Mouse (Mus musculus) forebrain, postnatal 0 days (tissue): ENCODE results near the gene Trim21. TPM values are rescaled to one million over a fixed set of nuclear protein-coding genes. Genes with fewer than 3 reads are reported as not detected.

ENCODE experiments used
- ATAC-seq: fragments of 200-750 bp; cut with Nextera tagmentation; 2 replicates; pipeline ENCODE4 v1.8.0; 2017; ENCODE audit warnings: mild to moderate bottlenecking, moderate library complexity
- DNase-seq: peaks from one replicate; pipeline ENCODE4 v3.0.0-alpha.2; 2015
- H3K27ac ChIP-seq: fragments of 300-500 bp; sonication (generic); 2 replicates; pipeline ENCODE4 v1.5.1; 2014; ENCODE audit warnings: low read depth, mild to moderate bottlenecking, antibody characterized with exemption, low read length, moderate library complexity, mixed read lengths
- H3K27me3 ChIP-seq: fragments of 300-500 bp; sonication (generic); 2 replicates; pipeline ENCODE4 v1.6.1; 2014; ENCODE audit warnings: mild to moderate bottlenecking, low read length, mixed read lengths; ENCODE audit not compliant: insufficient read depth
- H3K36me3 ChIP-seq: fragments of 300-500 bp; sonication (generic); 2 replicates; pipeline ENCODE4 v1.6.1; 2014; ENCODE audit warnings: mild to moderate bottlenecking, moderate library complexity; ENCODE audit not compliant: insufficient read depth
- H3K4me1 ChIP-seq: fragments of 300-500 bp; sonication (generic); 2 replicates; pipeline ENCODE4 v1.6.1; 2014; ENCODE audit warnings: antibody characterized with exemption; ENCODE audit not compliant: insufficient read depth
- H3K4me2 ChIP-seq: fragments of 300-500 bp; sonication (generic); 2 replicates; pipeline ENCODE4 v1.6.1; 2014; ENCODE audit warnings: low read depth, mild to moderate bottlenecking, moderate library complexity
- H3K4me3 ChIP-seq: fragments of 300-500 bp; sonication (generic); 2 replicates; pipeline ENCODE4 v1.5.1; 2014; ENCODE audit warnings: low read depth, low read length, mixed read lengths
- H3K9ac ChIP-seq: fragments of 300-500 bp; sonication (generic); 2 replicates; pipeline ENCODE4 v1.6.1; 2014; ENCODE audit warnings: mild to moderate bottlenecking
- H3K9me3 ChIP-seq: fragments of 300-500 bp; sonication (generic); 2 replicates; pipeline ENCODE4 v1.6.1; 2016; ENCODE audit warnings: low read length
- CTCF ChIP-seq: sonication (generic); IDR thresholded peaks from 2 replicates; pipeline ENCODE4 v1.5.1; 2016; ENCODE audit warnings: antibody characterized with exemption, control low read depth, low read depth
- WGBS: fragments of 180-500 bp; shearing (Covaris S2); extraction: QIAGEN DNeasy Blood & Tissue Kit; methylation state at CpG from one replicate; pipeline ENCODE4 v1.1.7; 2014; 5-methylcytosine and 5-hydroxymethylcytosine counted together
- polyA plus RNA-seq: library from polyadenylated mRNA; unstranded; fragments of >200 nt; fragmentation: Nextera tagmentation; extraction: Ambion mirVana; gene quantifications from 2 replicates; pipeline ENCODE4 v1.2.1, GENCODE M21; 2015
- total RNA-seq: library from RNA; depleted of rRNA; stranded (reverse); fragments of >200 nt; gene quantifications from 2 replicates; pipeline ENCODE4 v1.2.3, GENCODE M21; 2014

Trim21 gene
- total and polyA plus RNA-seq, 2 experiments from 2014 or later, result 0.38 to 3.5 TPM

- Histone ChIP-seq H3K27me3 (no peaks in the 10 kb centered on the region), H3K4me2 (no peak overlapping the region), H3K36me3 (no peaks in the 10 kb centered on the region), H3K27ac (no peak overlapping the region), H3K4me1 (no peaks in the 10 kb centered on the region), H3K9me3 (no peaks in the 10 kb centered on the region), H3K9ac (no peak overlapping the region), H3K4me3 (no peak overlapping the region)
- DNase-seq, result no peak
- TF ChIP-seq CTCF, result no peak
- WGBS, result 93% methylated on average over 4 of the region's 4 CpGs
- no peak for ATAC-seq
Observed at GRCm38 (mm10) chr7:102566219-102566618, 933 bp upstream of the Trim21 start.

GRCm38 (mm10) chr7:102553279-102553678 lies 12.0 kb downstream of the Trim21 start:
- Histone ChIP-seq H3K9me3 (no peaks in the 10 kb centered on the region), H3K27ac (no peak overlapping the region), H3K36me3 (no peaks in the 10 kb centered on the region), H3K4me1 (no peaks in the 10 kb centered on the region), H3K27me3 (no peaks in the 10 kb centered on the region), H3K4me2 (no peak overlapping the region), H3K9ac (no peak overlapping the region), H3K4me3 (no peak overlapping the region)
- WGBS, result 79% methylated on average over 3 of the region's 3 CpGs
- no peak for ATAC-seq
- TF ChIP-seq CTCF, result no peak
- DNase-seq, result no peak

GRCm38 (mm10) chr7:102549570-102549969 lies 15.7 kb downstream of the Trim21 start, which contains the start of gene Olfr549:
Gene Olfr549 (plus strand): TSS chr7:102549870.
- no peaks in the 10 kb centered on the region for H3K9me3 ChIP-seq
- DNase-seq (no peak), ATAC-seq (no peak)
- no peak for TF ChIP-seq CTCF
- H3K4me3 ChIP-seq, result no peak within 1 kb of the TSS
- H3K27ac ChIP-seq, result no peak within 1 kb of the TSS
- no peak within 1 kb of the TSS for H3K4me2 ChIP-seq
- H3K27me3 ChIP-seq, result no peaks in the 10 kb centered on the region
- WGBS, result 93% methylated on average over 3 of the region's 3 CpGs
- H3K36me3 ChIP-seq, result no peaks in the 10 kb centered on the region
- H3K9ac ChIP-seq, result no peak within 1 kb of the TSS
- H3K4me1 ChIP-seq, result no peaks in the 10 kb centered on the region

GRCm38 (mm10) chr7:102541251-102541650 lies 24.0 kb downstream of the Trim21 start:
- Histone ChIP-seq H3K4me1 (no peaks in the 10 kb centered on the region), H3K36me3 (no peaks in the 10 kb centered on the region), H3K9me3 (no peaks in the 10 kb centered on the region), H3K9ac (no peak overlapping the region), H3K27ac (no peak overlapping the region), H3K4me2 (no peak overlapping the region), H3K27me3 (no peaks in the 10 kb centered on the region), H3K4me3 (no peak overlapping the region)
- no peak for TF ChIP-seq CTCF
- ATAC-seq (no peak), DNase-seq (no peak)
- 55% methylated on average over 3 of the region's 3 CpGs for WGBS

- Histone ChIP-seq H3K27me3 (no peaks in the 10 kb centered on the region), H3K9me3 (no peaks in the 10 kb centered on the region), H3K36me3 (no peaks in the 10 kb centered on the region), H3K9ac (no peak within 1 kb of the TSS), H3K27ac (no peak within 1 kb of the TSS), H3K4me2 (no peak within 1 kb of the TSS), H3K4me3 (no peak within 1 kb of the TSS), H3K4me1 (no peaks in the 10 kb centered on the region)
- DNase-seq (no peak), ATAC-seq (no peak)
- no peak for TF ChIP-seq CTCF
- 89% methylated on average over 2 of the region's 2 CpGs for WGBS
Observed at GRCm38 (mm10) chr7:102540596-102540995, 24.7 kb downstream of the Trim21 start, which contains the start of gene Olfr548-ps1. Gene Olfr548-ps1 (plus strand): TSS chr7:102540896.

GRCm38 (mm10) chr7:102534449-102534848 lies 30.8 kb downstream of the Trim21 start, which contains the start of gene Olfr547:
Gene Olfr547 (plus strand): TSS chr7:102534749.
- TF ChIP-seq CTCF, result no peak
- H3K4me1 ChIP-seq, result no peaks in the 10 kb centered on the region
- H3K36me3 ChIP-seq, result no peaks in the 10 kb centered on the region
- H3K9me3 ChIP-seq, result no peaks in the 10 kb centered on the region
- DNase-seq, result no peak
- no peak for ATAC-seq
- no peak within 1 kb of the TSS for H3K27ac ChIP-seq
- H3K9ac ChIP-seq, result no peak within 1 kb of the TSS
- H3K27me3 ChIP-seq, result no peaks in the 10 kb centered on the region
- no peak within 1 kb of the TSS for H3K4me3 ChIP-seq
- H3K4me2 ChIP-seq, result no peak within 1 kb of the TSS
- 75% methylated on average over 1 of the region's 1 CpGs for WGBS

- DNase-seq, result no peak
- H3K4me2 ChIP-seq, result no peak overlapping the region
- no peak overlapping the region for H3K4me3 ChIP-seq
- H3K4me1 ChIP-seq, result no peaks in the 10 kb centered on the region
- no peaks in the 10 kb centered on the region for H3K36me3 ChIP-seq
- H3K9ac ChIP-seq, result no peak overlapping the region
- H3K27ac ChIP-seq, result no peak overlapping the region
- no peaks in the 10 kb centered on the region for H3K9me3 ChIP-seq
- no peak for ATAC-seq
- WGBS, result 86% methylated on average over 1 of the region's 1 CpGs
- H3K27me3 ChIP-seq, result no peaks in the 10 kb centered on the region
- no peak for TF ChIP-seq CTCF
Observed at GRCm38 (mm10) chr7:102529052-102529451, 36.2 kb downstream of the Trim21 start.

- 0 out of 2 replicates have a peak, but pooled peaks have one; percentile 13 for ATAC-seq
- no peak for TF ChIP-seq CTCF
Observed at GRCm38 (mm10) chr7:102517051-102517335, 48.3 kb downstream of the Trim21 start.

More at GRCm38 (mm10) chr7:102517051-102517335, 48.3 kb downstream of the Trim21 start:
- Histone ChIP-seq H3K4me2 (no peak overlapping the region), H3K9ac (no peak overlapping the region), H3K27ac (no peak overlapping the region), H3K9me3 (no peaks in the 10 kb centered on the region), H3K4me1 (no peaks in the 10 kb centered on the region), H3K4me3 (no peak overlapping the region), H3K27me3 (no peaks in the 10 kb centered on the region; the same call in 1 of the 2 replicates), H3K36me3 (no peaks in the 10 kb centered on the region)
- 32% methylated on average over 2 of the region's 2 CpGs for WGBS
- DNase-seq, result peak; percentile 42
